Mouse (Mus musculus): ENCODE results near the gene Prkce.

DNA sequence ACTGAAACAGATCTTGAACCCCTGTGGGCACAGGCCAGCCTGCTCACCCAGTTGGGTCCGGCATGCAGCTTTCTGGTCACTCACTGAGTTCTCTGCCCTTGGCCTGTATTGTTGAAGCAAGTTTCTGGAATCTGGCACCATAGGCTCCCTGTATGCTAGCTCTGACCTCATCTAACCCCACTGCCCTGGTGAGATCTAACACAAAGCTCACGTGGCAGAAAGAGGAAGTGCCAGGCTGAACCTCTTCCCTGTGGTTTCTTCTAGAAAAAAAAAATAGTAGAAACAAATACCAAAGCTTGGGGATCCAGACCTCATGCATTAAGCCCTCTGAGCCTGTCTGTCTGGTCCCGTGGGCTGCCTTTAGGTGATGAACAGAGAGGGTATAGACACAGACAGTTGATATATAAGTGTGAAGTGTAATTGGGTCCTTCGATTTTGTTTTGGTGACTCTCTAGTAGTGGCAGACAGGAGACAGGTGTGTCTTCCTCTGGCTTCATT is 279.6 kb downstream of the Prkce start:
- 0 out of 2 replicates have a peak, but pooled peaks have one; percentile 35 for TF ChIP-seq EP300 (IDR thresholded peaks at IDR 0.05; ENCODE audit: insufficient read depth, low read depth, low read length)
- TF ChIP-seq CTCF (IDR thresholded peaks at IDR 0.05), result no peak
- no peak for TF ChIP-seq POLR2A (IDR thresholded peaks at IDR 0.05; ENCODE audit: insufficient read depth, low read depth, low read length)
